Mouse (Mus musculus) ES-Bruce4 (cell line): ENCODE data around the gene Scn1b. TPM values are rescaled to one million over a fixed set of nuclear protein-coding genes. Genes with fewer than 3 reads are reported as not detected.

Experiments
- H3K27ac ChIP-seq: 2 replicates; pipeline ENCODE4 v1.5.1; 2012; ENCODE audit warnings: low read length, inconsistent platforms; ENCODE audit not compliant: insufficient read depth
- H3K27me3 ChIP-seq: 2 replicates; pipeline ENCODE4 v1.6.1; 2012; ENCODE audit warnings: mild to moderate bottlenecking, low read length, inconsistent platforms; ENCODE audit not compliant: control insufficient read depth, poor library complexity, insufficient read depth, severe bottlenecking
- H3K36me3 ChIP-seq: 2 replicates; pipeline ENCODE4 v1.6.1; 2012; ENCODE audit warnings: inconsistent platforms, mild to moderate bottlenecking, low read length, moderate library complexity; ENCODE audit not compliant: control insufficient read depth, poor library complexity, insufficient read depth, severe bottlenecking
- H3K4me1 ChIP-seq: one replicate; pipeline ENCODE4 v1.8.1; 2011; ENCODE audit warnings: low read length; ENCODE audit not compliant: control insufficient read depth, insufficient read depth
- H3K4me3 ChIP-seq: 2 replicates; pipeline ENCODE4 v1.5.1; 2011; ENCODE audit warnings: low read depth, mild to moderate bottlenecking, low read length
- H3K9ac ChIP-seq: 2 replicates; pipeline ENCODE4 v1.6.1; 2012; ENCODE audit warnings: low read depth, mild to moderate bottlenecking, inconsistent platforms; ENCODE audit not compliant: poor library complexity, severe bottlenecking
- H3K9me3 ChIP-seq: replicated peaks from 2 replicates; pipeline ENCODE4 v1.6.1; 2012; ENCODE audit warnings: mild to moderate bottlenecking, low read length, inconsistent platforms; ENCODE audit not compliant: control insufficient read depth, poor library complexity, insufficient read depth, severe bottlenecking
- CTCF ChIP-seq: IDR thresholded peaks from one replicate; pipeline ENCODE4 v1.8.1; 2011; ENCODE audit warnings: low read depth, low read length
- EP300 ChIP-seq: IDR thresholded peaks from 2 replicates; pipeline ENCODE4 v1.6.1; 2011; ENCODE audit warnings: low read depth, low read length; ENCODE audit not compliant: insufficient read depth
- POLR2A ChIP-seq: IDR thresholded peaks from one replicate; pipeline ENCODE4 v1.8.1; 2011; ENCODE audit warnings: low read length; ENCODE audit not compliant: insufficient read depth
- polyA plus RNA-seq: library from polyadenylated mRNA; stranded (reverse); fragments of >200 nt; gene quantifications from 2 replicates; pipeline ENCODE4 v1.2.4, GENCODE M21; 2011; ENCODE audit warnings: low read depth; ENCODE audit not compliant: missing spikeins, insufficient read depth, insufficient read length

Gene Scn1b
- polyA plus RNA-seq, 1 experiment: 27.5 TPM

DNA sequence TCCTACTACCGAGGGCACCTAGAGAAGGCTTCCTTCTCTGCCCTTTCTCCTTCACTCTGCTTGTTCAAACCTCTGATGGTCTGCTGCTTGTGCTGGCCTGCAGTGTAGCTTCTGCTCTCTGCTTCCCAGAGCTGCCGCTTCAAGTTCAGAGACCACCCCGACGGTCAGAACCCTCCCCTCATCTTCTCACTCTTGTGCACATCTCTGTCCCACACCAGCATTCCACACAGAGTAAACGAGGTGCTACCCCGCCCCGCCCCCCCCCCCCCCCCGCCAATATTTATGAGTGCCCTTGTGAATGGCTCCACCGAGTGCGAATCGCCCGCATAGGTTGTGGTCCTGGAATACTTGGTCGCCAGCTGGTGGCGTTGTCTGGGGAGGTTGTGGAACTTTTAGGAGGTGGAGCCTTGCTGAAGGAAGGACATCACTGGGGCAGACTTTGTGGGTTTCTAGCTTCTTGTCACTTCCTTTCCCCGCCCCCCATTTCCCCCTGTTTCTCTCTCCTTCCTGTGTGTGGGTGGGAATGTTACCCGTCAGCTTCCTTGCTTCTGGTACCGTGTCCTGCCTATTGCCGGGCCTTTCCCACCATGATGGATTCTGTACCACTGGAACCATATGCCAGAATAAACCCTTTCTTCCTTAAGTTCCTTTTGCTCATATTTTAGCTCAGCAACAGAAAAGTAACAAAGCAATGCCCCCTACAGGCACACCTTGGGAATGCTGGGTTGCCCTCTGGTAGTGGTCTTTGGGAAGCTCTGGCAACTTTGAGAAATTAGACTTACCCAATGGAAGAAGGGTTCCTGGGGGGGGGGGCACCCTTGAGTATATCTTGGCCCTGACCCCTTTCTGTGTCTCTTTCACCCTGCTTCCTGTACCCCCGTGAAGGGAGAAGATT, 29.5 kb upstream of the Scn1b start:
- no peaks in the 10 kb centered on the region for H3K36me3 ChIP-seq
- peak overlapping the region; percentile 92 for H3K27ac ChIP-seq
- H3K4me1 ChIP-seq: peaks cover 1% of the 10 kb centered on the region
- no peaks in the 10 kb centered on the region for H3K9me3 ChIP-seq
- H3K4me3 ChIP-seq: peak overlapping the region; percentile 74
- 0 out of 2 replicates have a peak, but pooled peaks have one; percentile 39 for TF ChIP-seq EP300
- no peak for TF ChIP-seq POLR2A
- peak; percentile 50 for TF ChIP-seq CTCF
- H3K27me3 ChIP-seq: no peaks in the 10 kb centered on the region
- peak overlapping the region; percentile 61 for H3K9ac ChIP-seq

DNA sequence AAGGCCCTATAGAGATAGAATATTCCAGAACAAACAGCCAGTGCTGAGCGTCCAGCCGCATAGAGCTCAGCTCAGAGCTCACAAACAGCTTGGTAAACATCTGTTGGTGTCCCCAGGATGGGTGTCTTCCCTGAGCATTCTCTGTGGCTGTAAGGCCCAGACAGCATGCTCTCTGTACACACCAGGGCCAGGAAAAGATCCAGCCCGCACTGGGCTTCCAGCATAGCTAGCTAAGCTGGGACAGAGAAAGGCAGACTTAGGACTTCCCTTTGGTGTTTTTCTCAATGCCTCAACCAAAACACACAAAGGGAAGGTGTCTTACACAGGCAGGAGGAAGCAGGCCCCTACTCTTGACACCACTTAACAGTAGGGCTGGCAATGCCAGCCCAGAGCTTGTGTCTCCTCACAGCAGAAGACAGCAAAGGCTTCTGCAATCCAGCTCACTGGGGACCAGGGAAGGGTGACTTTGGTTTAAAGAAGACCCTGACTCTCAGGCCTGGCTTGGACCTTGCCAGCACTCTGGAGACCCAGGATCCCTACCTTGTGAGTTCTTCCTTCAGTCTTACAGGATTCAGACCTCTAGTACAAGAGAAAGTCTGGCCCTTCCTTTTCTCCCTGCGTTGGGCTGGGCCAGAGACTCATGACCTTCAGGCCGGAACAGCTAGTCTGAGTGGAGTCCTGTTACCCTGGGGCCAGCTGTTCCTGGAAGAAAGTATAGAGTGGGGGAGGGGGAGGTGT, 28.7 kb upstream of the Scn1b start, which contains the start of gene Gramd1a:
Gene Gramd1a (minus strand): TSS at position 601 of the 738 bp plus-strand sequence.
- peak; percentile 92 for TF ChIP-seq EP300
- no peak for TF ChIP-seq POLR2A
- Histone ChIP-seq H3K9me3 (no peaks in the 10 kb centered on the region), H3K9ac (peak within 1 kb of the TSS; percentile 61), H3K27me3 (no peaks in the 10 kb centered on the region), H3K4me1 (peaks cover 1% of the 10 kb centered on the region), H3K4me3 (peak within 1 kb of the TSS; percentile 74), H3K27ac (peak within 1 kb of the TSS; percentile 92), H3K36me3 (no peaks in the 10 kb centered on the region)

DNA sequence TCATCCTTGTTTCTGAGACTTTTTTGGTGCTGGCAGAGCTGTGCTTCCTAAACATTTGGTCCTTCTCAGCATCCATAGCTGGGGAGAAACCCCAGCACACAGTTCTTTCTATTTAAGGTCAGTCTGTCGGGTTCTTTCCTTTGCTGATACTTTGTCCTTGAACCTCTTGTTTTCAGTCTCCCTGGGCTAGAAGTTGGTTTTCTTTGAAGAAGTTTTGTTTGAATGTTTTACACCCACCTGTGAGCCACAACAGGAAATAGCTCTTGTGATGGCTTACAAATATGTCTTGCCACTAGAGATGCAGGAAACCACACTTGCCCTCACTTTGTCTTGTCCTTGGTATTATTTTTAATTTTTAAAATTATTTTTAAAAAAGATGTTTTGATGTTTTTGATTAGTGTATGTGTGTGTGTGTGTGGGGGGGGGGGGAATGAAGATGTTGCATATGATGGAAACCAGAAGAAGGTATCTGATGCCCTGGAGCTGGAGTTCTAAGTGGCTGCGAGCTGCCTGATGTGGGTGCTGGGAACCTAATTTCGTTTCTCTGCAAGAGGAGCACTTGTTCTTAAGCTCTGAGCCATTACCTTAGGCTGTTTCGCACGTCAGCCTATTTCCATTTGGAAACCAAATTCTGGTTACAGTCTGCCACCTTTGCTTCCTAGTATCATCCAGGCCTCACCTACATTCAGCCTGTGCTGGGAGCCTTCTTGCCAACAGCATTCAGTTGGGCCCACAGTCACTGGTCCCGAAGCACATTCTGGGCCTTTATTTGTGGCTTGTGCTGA, 26.9 kb upstream of the Scn1b start:
- Histone ChIP-seq H3K36me3 (no peaks in the 10 kb centered on the region), H3K9ac (no peak overlapping the region), H3K27ac (0 out of 2 replicates have a peak overlapping the region, but pooled peaks have one; percentile 57), H3K9me3 (no peaks in the 10 kb centered on the region), H3K4me3 (no peak overlapping the region), H3K27me3 (no peaks in the 10 kb centered on the region), H3K4me1 (peaks cover 1% of the 10 kb centered on the region)
- TF ChIP-seq CTCF (no peak), EP300 (no peak), POLR2A (no peak)

DNA sequence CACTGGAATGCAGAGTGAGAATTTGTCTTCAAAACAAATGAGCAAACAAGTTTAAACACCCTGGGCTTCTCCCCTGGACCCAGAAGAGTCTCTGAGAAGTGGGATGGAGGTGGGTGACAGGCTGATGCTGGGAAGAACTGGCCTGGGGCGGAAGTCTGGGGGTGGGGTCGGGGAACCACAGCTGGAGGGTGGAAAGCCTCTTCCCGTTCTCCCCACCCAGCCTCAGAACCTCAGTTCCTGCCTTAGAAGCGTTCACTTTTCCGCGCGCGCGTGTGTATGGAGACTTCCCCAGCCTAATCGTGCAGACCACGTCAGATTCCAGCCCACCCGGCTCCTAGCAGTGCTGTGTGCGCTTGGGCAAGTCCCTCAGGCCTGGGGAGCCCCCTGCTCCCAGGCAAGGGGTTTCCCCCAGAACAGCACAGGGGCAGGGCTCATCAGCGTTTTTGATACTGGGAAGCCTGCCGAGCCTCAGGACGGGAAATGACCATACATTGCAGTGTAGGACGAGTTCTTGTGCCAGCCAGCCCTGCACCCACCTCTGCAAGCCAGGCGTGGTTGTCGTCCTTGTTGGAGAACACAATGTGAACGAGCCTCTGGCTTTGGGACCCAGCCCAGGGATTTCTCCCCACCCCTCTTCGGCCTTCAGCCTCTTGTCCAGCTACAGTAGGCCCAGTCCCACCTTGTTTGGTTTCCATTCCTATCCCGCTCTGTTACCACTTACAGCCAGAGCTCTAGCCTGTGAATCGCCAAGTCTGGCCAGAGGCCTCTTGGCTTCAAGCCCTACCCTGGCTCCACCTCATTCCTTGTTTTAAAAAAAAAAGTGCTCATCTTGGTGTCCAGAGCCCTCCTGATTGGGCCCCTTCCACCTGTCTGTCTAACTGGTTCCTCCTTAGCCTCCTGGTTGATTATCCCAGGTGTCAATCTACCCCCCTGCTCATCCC, 24.8 kb upstream of the Scn1b start:
- peak; percentile 55; the same call in 1 of the 2 replicates for TF ChIP-seq EP300
- peak; percentile 37 for TF ChIP-seq POLR2A
- no peak for TF ChIP-seq CTCF
- no peaks in the 10 kb centered on the region for H3K36me3 ChIP-seq
- H3K9ac ChIP-seq: peak overlapping the region; percentile 94
- no peaks in the 10 kb centered on the region for H3K9me3 ChIP-seq
- peaks cover 4% of the 10 kb centered on the region for H3K4me1 ChIP-seq
- H3K4me3 ChIP-seq: peak overlapping the region; percentile 95
- H3K27ac ChIP-seq: peak overlapping the region; percentile 88
- H3K27me3 ChIP-seq: no peaks in the 10 kb centered on the region
